Mouse (Mus musculus): ENCODE results near the gene Ttc13.
A peak's percentile ranks its signal among the peaks of the same experiment; 100 is the strongest.

Gene Ttc13

GRCm38 (mm10) chr8:124721862-124722515 lies at the start of gene Ttc13, which contains the start of gene Arv1:
Gene Ttc13, minus strand, starts transcription at chr8:124721983.
Gene Arv1, plus strand, starts transcription at chr8:124722139.
- DNase-seq (ENCODE audit: low spot score): peak; percentile 97

- no peak for DNase-seq (ENCODE audit: low spot score)
Observed at GRCm38 (mm10) chr8:124763061-124763460, 41.3 kb upstream of the Ttc13 start.

- DNase-seq (ENCODE audit: low spot score): peak; percentile 31
Observed at GRCm38 (mm10) chr8:124758544-124758943, 36.8 kb upstream of the Ttc13 start.

- DNase-seq (ENCODE audit: low spot score): no peak
Observed at GRCm38 (mm10) chr8:124756601-124757000, 34.8 kb upstream of the Ttc13 start.

GRCm38 (mm10) chr8:124756153-124756552 lies 34.4 kb upstream of the Ttc13 start:
- no peak for DNase-seq (ENCODE audit: low spot score)

- no peak for DNase-seq (ENCODE audit: low spot score)
Observed at GRCm38 (mm10) chr8:124755481-124755880, 33.7 kb upstream of the Ttc13 start.

GRCm38 (mm10) chr8:124754792-124755190 lies 33.0 kb upstream of the Ttc13 start:
- no peak for DNase-seq (ENCODE audit: low spot score)

GRCm38 (mm10) chr8:124754101-124754791 lies 32.5 kb upstream of the Ttc13 start:
- DNase-seq (ENCODE audit: low spot score): peak; percentile 41

GRCm38 (mm10) chr8:124752325-124752862 lies 30.6 kb upstream of the Ttc13 start:
- no peak for DNase-seq (ENCODE audit: low spot score)

GRCm38 (mm10) chr8:124751709-124752173 lies 30.0 kb upstream of the Ttc13 start, which contains the start of gene Fam89a:
Gene Fam89a, minus strand, starts transcription at chr8:124751832.
- DNase-seq (ENCODE audit: low spot score): peak; percentile 75

- DNase-seq (ENCODE audit: low spot score): peak; percentile 36
Observed at GRCm38 (mm10) chr8:124751191-124751590, 29.4 kb upstream of the Ttc13 start.

GRCm38 (mm10) chr8:124746661-124747060 lies 24.9 kb upstream of the Ttc13 start:
- DNase-seq (ENCODE audit: low spot score): no peak

GRCm38 (mm10) chr8:124739268-124739667 lies 17.5 kb upstream of the Ttc13 start:
- peak; percentile 42 for DNase-seq (ENCODE audit: low spot score)

- DNase-seq (ENCODE audit: low spot score): no peak
Observed at GRCm38 (mm10) chr8:124735371-124735911, 13.7 kb upstream of the Ttc13 start.

GRCm38 (mm10) chr8:124732828-124733227 lies 11.0 kb upstream of the Ttc13 start:
- DNase-seq (ENCODE audit: low spot score): no peak

GRCm38 (mm10) chr8:124724301-124724700 lies 2.5 kb upstream of the Ttc13 start:
- no peak for DNase-seq (ENCODE audit: low spot score)

- DNase-seq (ENCODE audit: low spot score): peak; percentile 23
Observed at GRCm38 (mm10) chr8:124720938-124721861, 583 bp downstream of the Ttc13 start.

GRCm38 (mm10) chr8:124720133-124720532 lies 1.6 kb downstream of the Ttc13 start:
- no peak for DNase-seq (ENCODE audit: low spot score)

- no peak for DNase-seq (ENCODE audit: low spot score)
Observed at GRCm38 (mm10) chr8:124715736-124716135, 6.0 kb downstream of the Ttc13 start.

GRCm38 (mm10) chr8:124713207-124713606 lies 8.6 kb downstream of the Ttc13 start:
- DNase-seq (ENCODE audit: low spot score): no peak

- no peak for DNase-seq (ENCODE audit: low spot score)
Observed at GRCm38 (mm10) chr8:124705823-124706222, 16.0 kb downstream of the Ttc13 start.

- DNase-seq (ENCODE audit: low spot score): no peak
Observed at GRCm38 (mm10) chr8:124704376-124704775, 17.4 kb downstream of the Ttc13 start.

All from embryo, embryonic 10.5 days (tissue).